Mouse (Mus musculus) layer of hippocampus, postnatal 10 days (tissue): ENCODE data around the gene Coq10a. TPM values are rescaled to one million over a fixed set of nuclear protein-coding genes. Genes with fewer than 3 reads are reported as not detected.

ENCODE experiments used
- DNase-seq, 2 experiments: peaks; one replicate each; pipeline ENCODE4 v3.0.0; 2021; ENCODE audit warnings: low spot score in 2 of 2
- long read RNA-seq: library from polyadenylated mRNA; stranded (forward); transcript quantifications from one replicate; pipeline ENCODE4 v2.0.0, GENCODE M21; 2023
- total RNA-seq, 2 experiments: library from RNA; stranded (reverse); gene quantifications; 2 replicates each; pipeline ENCODE4 v1.2.3; 2021

Gene Coq10a
- total RNA-seq: 10 to 100 TPM; 55.6 to 58.8 TPM
- long read RNA-seq, transcript Coq10a-207 (5 exons, 1,434 nt): major isoform, 56 of 72 reads
- long read RNA-seq, transcript Coq10a-205 (5 exons, 1,307 nt): minor isoform, 5 of 72 reads
- long read RNA-seq, partial matches to known transcripts: 4 of 72 reads
- long read RNA-seq, other reads (novel, unspliced or antisense): 5 of 72 reads

DNA sequence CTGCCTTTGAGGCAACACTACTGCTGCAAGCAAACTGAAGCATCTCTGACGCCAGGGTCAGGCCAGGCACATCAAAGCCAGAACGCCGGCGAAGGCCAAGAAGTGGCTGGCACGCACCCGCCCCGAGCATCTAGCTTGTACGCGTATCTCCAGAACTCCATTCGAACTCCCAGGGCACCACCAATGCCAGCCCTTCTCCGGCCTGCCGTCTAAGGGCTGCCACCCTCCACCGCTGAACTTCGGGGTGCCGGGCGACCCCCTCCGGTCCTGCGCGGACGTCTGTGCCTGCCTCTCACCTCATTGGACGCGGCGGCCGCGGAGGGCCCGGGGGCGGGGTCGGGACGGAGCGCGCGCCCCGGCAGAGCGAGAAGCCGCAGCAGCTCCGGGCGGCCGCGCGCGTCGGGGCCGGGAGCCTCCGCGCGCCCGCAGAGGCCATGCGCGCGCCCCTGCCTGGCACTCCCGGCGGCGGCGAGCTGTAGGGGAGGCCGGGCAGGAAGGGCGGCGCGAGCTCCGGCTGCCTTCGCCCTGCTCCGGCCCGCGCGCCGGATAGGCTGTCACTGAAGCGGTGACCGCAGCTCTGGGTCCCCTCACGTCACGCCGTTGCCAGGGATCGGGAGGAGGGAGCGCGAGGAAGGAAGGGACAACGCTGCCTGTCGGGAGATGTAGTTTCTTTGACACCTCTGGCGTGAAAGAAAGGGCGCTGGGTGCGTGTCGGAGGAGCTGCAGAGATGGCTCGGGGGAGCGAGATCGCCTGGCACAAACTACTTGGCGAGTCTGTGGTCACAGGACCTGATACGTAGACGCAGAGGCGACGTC lies at the start of gene Coq10a:
Gene Coq10a (minus strand): TSS at position 596 of the 816 bp plus-strand sequence.
- peak; percentile 89 to 91 for DNase-seq

DNA sequence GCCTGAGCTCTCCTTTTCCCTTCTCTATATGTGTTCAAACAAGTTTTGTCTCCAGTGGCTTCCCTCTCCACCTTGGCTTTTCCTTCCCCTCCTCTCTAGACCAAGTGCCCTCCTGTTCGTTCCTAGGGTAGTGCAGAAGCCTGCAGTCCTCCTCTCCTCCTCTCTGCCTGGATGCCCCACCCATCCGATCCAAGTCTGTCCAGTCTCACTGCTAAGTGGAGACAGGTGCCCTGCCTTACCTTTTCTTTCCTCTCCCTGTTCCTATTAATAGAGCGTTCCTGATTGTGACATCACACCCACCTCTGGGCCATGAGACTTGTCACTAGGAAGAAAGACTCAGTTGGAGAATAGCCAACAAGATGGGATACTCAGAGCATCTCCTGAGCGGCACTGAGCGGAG lies 46.1 kb upstream of the Coq10a start:
- DNase-seq: no peak

DNA sequence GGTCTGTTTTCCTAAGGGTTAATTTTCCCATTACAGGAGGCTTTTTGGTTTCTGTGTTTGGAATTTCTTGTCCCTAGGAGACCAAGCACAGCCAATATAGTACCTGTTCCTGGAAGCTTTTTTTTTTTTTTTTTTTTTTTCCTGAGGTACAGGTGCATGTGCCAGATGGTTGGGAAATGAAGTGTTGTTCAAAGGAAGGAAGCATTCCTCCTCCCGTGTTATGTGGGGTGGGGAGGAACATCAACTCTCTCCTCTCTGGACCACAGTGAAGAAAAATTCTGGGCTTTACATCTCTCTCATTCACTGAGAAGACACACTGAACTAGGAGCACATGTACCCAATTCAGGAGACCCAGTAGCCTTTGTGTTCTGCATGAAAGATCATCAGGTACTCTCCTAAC lies 44.3 kb upstream of the Coq10a start:
- DNase-seq: no peak

DNA sequence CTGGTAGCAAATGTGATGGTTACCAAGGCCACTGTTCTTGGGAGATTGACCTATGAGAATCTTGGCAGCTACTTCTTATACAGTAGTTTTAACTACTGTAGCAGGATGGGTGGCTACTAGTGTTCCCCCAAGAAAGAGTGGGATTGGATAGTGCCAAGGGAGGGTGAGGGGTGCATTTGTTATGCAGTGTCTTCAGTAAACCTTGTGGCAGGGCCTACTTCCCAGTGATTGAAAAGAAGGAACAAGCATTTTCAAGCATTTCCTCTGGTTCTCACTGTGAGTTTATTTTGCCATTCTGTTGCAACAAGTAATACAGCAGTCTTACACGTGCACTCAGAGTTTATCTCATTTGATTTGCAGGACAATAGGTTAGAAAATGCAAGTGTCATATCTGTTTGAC lies 43.8 kb upstream of the Coq10a start:
- no peak for DNase-seq

DNA sequence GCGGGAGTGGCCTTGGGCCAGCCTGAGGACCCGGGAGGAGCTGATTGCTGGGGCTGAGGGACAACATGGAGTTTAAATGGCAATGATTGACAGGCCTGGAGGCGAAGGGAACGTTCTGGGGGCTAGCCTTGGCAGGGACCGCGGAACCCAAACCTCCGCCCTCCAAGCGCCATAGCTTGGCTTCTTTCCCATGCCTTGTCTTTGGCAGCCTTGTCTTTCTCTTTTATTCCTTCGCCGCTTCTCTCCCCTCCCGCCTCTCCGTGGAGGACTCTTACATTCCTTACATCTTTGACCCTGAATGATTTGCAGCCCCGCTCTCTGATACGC lies 43.2 kb upstream of the Coq10a start:
- DNase-seq: no peak

DNA sequence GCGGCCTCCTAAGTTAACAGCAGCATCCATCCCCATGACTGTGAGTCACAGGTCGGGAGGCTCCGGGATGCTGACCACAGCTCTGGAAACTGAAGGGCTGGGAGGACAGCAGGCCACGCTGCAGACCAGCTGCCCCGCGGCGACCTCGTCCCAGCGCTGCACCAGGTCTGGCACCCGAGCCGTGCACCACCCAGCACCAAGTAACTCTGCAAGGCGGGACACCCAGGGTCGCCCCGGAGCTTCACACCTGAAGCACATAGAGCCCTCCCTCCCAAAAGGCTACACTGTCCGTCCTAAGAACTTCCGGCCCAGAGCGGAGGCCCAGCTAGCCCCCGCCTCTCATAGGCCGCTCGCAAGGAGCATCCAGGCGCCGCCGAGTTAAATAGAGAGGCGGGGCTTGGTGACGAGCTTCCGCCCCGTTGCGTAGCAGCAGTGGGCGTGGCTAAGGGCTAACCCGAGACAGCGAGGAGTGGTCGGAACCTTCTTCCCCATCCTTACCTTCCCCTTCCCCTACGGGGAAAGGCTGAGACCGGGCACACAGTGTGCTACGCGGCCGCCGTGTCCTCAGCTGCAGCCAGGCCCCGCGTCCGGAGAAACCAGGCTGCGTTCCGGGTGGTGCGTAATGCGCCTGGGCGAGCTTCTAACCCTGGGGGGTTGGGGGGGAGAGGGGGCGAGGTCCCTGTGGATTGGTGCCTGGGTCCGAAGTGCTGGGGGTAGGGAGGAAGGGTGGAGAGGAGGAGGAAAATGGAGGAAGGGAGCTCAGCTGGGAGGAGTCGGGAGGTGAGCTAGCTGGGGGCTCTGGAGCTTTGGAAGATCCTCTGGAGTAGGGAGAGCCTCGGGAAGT lies 42.6 kb upstream of the Coq10a start, which contains the start of the genes Nabp2 and Rnf41:
Gene Nabp2 (minus strand): TSS at position 282 of the 844 bp plus-strand sequence.
Gene Rnf41 (plus strand): TSS at position 447 of the 844 bp plus-strand sequence.
- peak; percentile 95 to 96 for DNase-seq

DNA sequence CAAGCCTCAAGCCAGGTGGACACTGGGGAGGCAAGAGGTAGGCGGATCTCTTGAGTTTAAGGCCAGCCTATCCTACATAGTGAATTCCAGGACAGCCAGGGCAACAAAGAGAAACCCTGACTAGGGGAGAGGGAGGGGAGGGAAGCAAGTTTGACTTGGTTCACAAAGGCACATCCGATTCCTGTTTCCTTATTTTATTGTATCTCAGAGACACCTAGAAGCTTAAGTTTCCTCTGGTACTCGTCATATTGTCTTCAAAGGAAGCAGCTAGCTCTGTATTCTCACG lies 41.7 kb upstream of the Coq10a start:
- DNase-seq: no peak

DNA sequence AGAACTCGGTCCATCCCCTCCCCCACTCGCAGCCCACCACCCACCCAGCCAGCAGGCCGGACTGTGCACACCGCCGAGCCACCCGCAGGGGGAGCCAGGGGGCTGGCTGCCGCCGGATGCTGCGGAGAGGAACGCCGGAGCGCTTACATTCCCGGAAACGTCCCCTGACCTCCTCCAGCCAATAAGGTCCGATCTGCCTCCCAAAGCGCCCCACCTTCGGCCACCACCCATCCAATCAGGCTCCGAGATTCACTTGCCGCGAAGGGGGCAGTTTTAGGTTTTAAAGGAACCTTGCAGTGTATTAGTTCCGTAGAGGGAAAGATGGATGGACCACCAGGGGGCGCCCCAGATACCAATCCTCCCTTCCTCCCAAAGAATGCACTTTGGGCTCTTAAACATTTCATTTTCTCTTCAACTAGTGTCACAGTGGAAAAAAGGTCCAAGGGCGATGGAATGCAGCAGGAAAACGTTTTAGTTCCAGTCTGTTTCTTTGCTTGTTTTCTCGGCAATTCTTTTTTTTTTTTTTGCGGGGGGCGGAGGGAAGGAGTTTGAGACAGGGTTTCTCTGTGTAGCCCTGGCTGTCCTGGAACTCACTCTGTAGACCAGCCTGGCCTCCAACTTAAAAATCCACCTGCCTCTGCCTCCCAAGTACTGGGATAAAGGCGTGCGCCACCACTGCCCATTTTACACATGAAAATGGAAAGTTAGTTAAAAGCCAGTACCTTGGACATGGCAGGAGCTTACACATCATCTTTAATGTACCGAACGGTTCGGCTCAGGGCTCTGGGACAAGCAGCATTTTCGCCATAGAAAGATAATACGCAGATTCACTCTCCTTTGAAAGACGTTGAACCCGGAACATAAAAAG lies 41.1 kb upstream of the Coq10a start:
- peak; percentile 97 to 98 for DNase-seq

DNA sequence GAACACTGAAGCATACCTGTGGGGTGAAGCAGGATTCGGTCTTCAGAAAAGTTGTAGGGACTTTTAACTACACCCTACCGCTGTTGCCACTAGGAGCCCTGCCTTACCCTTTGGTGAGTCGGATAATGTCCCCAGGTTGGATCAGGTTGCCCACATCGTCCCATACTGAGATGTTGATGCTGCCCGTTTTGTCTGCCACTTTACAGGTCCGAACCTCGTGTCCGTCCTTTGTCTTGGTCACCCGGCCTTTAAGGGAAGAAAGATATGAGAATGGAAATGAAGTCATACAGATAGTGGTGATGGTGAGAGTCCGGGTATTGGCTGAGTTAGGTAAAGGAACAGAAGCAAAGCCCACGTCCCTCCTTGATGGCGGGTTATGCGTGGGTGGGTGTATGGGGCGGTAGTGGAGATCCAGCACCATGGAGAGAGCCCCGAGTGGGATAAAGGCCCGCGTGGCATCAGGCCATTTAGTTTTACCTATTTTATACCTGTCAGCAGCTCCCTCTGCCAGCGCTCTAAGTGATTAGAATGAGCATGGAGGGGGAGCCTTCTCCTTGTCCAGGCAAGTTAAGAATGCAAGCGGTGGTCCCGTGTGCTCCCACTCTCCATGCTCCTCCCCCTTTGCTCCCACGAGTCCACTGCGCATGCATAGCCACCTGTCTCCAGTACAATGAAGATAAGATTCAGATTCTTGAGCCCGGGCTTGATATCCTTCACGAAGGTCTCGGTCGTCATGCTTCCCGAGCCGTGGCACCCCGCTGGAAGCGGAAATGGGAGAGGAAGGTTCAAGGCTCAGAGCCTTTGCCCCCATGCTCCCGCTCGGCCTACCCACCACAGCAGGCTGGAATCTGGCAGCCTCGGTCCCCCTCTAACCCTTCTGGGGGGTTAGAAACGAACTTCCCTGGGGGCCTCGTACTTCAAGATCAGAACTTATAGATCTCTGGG lies 40.1 kb upstream of the Coq10a start:
- DNase-seq: peak; percentile 54 to 62

DNA sequence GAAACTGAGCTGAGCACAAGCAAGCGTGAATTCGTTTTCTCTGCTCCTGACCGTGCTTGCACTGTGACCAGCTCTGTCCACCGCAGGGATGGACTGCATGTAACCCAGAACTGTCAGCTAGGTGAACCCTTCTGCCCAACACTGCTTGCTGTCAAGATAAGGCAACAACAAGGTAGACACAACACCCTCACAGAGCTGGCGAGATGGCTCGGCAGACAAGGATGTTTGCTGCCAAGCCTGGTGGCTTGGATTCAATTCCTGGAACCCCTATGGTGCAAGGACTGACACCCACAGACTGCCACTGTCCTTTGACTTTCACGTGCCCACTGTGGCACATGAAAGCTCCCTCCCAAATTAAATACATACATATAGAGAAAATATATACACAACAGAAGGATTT lies 35.1 kb upstream of the Coq10a start:
- DNase-seq: no peak

DNA sequence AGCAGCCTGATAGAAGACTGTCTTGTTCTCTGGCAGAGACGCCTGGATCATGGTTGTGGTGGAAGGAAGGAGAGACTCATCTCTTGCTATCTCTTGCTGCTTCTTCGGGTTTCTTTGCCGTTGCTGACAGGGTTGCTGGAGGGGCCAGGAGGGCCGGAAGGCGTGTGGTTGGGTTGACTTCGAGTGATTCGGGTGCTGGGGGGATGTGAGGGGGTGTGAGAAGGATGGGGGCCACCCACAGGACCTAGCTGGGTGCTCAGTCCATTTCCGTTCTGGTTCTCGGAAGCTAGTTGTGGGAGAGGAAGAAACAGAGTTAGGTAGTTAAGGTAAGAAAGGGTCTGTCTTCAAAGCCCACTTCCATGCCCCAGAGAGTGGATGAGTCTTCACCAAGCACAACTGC lies 32.8 kb upstream of the Coq10a start:
- DNase-seq: no peak

DNA sequence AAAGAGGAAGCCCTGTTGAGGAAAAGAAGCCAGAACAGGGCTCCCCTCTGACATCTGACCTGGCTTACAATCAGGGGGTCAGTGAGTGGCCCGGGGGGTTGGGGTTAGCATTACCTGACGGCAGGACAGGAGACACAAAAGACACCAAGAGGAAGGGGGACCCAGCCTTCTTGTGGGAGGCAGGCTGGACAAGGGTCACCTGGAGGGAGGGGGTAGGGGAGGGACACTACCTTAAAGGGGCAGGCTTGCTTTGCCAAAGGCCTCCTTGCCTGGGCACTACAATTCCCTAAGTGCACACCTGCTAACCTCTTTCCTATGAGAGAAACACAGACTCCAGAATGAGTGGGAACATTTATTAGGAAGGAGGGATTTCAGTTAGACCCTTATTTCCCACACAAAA lies 32.3 kb upstream of the Coq10a start, which contains the start of gene Slc39a5:
Gene Slc39a5 (minus strand): TSS at position 174 of the 400 bp plus-strand sequence.
- DNase-seq: no peak

DNA sequence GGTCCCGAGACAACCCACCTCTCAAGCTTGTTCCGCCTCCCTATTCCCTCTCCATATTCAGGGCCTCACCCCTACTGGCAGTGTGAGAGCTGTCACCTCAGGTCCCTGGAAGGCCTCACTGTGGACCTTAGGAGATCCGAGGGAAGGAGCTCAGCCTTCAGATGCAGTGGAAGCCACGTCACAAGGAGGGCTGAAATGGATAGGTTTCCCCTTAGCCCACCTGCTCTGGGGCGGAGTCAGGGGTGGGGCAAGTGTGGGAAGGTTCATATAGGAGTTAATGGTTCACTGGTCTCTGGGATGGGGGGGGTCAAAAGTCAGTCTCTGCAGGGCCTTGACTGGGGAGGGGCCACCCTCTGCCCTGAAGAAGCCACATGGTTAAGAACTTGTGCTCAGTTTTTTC lies 31.5 kb upstream of the Coq10a start:
- no peak for DNase-seq

DNA sequence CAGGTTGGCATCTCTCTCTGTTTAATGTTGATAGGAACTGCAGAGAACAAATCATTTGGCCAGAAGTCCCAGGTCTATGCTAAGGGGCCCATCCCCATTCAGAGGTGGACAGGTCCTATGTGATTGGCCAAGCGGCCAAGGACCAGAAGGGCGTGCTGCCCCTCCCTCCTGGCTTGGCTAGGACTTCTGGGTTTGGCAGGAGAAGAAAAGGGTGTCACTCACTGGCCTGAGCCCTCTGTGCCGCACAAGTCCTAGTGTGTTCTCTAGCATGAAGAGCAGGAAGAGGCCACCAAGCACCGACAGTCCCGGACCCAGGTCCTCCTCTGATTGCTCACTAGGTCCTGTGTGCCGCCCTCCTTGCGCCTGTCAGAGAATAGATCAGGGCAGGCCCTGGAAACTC lies 28.7 kb upstream of the Coq10a start:
- no peak for DNase-seq

DNA sequence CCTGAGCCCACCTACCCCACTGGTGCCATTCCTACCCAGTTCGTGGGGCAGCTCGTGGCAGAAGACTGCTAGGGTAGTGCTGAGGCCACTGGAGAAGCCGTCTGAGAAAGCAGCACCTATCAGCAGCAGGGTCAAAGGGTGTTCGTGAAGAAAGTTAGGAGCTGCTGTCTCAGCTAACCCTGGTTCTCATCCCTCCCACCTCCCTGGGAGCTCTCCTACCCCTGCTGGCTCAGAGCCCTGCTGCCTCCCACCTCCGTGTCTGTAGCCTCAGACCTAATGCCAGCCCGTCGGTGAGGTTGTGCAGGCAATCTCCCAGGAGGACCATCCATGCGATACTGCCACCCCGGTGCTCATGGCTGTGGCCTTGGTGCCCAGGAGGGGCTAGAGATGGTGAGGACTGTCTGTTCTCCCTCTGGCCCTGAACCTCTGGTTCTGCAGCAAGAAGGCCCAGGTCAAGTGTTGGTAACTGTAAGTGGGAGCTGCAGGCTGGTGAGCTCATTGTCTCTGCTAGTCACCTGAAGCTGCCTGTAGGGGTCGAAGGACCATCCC lies 28.0 kb upstream of the Coq10a start:
- DNase-seq: no peak

DNA sequence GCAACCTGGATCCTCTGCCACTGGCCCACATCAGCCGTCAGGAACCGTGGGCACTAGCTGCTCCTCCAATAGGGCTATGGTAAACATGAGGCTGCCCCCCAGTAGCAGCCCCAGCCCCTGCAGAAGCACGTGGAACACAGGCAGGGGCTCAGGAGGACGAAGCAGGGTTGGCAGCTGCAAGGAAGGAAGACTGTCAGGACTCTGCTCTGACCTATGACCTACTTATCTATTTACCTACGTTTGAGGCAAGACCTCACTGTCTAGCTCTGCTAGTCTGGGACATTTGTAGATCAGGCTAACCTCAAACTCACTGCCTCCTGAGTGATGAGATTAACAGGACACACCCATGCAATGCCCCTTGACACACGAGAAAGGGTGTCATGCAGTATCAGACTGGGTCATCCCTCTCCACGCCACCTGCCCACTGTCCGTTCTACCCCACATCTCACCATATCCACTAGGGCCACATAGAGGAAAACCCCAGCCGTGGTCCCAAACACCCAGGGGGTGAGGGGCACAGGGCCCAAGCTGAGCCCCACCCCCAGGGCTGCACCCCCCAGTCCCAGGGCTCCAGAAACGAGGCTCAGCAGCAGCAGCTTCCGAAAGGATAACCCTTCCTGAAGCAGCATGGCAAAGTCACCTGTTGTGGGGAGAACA lies 27.3 kb upstream of the Coq10a start:
- DNase-seq: no peak

DNA sequence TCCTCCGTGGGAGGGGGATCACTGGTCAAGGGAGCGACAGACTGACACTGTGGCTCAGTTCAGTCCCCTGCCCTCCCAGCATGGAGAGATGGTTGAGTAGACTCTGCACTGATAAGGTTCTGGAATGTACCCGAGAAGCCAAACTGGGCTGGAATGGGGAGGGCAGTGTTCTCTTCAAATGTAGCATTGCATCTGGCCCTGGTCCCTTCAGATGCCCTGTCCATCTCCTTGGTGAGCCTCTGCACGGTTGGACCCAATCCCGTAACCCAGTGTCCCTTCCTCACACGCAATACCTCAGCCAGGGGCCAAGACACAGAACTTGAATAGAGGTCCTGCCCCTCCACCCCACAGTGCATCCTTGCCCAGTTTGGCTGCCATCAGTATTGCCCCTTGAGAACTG lies 23.1 kb upstream of the Coq10a start:
- DNase-seq: no peak

DNA sequence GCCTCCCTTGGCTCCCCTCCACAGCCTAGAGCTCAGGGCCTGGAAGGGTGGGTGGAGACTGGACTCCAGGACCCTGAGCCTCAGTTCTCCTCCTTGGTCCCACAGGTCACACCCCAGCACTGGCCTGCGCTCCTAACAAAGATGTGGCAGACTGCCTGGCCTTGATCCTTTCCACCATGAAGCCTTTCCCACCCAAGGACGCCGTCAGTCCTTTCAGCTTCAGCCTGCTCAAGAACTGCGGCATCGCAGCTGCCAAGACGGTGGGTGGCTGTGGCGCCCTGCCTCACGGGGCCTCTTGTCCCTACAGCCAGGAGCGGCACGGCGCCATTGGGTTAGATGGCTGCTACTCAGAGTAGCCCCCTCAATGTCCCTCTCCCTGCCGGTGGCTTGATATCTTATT lies 21.6 kb upstream of the Coq10a start:
- no peak for DNase-seq

DNA sequence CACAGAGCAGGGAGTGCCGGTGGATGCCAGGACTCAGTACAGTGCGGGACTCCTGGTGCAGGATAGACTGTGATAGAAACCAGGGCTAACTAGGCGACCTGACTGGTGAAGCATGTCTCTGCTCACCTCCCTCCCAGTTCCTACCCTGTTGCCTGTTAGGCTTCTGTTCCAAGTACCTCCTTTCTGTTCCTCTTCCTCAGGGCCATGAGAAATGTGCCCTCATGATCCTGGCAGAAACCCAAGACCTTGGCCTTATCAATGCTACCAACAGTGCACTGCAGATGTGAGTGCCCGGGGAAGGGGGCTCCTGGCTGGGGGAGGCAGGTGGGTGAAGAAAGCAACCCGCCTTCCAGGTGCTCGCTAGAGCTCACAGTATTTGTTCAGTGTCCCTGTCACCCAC lies 20.8 kb upstream of the Coq10a start:
- DNase-seq: no peak
